Mouse (Mus musculus) T-cell, adult 2 months (primary cell): ENCODE data around the gene 2900026A02Rik.

Experiments
- DNase-seq: peaks from one replicate; pipeline ENCODE4 v3.0.0; 2022; ENCODE audit warnings: low spot score

The 2900026A02Rik gene

DNA sequence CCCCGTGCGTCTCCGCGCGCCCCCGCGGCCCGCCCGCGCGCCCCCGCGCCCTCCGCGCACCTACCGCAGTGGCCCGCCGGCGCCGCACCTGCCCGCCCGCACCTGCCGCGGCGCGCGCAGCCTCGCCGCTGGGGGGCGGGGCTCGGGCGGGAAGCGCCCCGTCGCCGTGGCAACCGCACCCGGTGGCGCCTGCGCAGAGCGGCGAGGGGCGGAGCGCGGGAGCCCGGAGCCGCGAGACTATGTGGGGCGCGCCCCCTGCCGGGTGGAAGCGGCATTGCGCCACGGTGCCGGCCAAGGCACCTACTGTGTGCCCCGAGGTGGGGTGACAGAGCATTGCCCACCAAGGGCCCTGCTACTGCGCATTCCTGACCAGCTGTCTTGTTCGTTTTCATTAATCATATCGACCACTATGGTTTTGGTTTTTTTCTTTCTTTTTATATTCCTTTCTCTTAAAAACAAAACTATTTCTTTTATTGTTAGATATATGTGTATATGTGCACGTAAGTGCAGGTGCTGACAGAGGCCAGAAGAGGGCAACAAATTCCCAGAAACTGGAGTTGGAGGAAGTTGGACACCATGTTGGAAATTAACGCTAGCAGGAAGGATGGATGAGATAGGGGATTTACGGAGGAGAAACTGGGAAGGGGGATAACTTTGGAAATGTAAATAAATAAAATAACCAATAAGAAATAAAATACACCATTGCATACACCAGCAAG is at the start of gene 2900026A02Rik:
Gene 2900026A02Rik, minus strand, starts transcription at position 90 of the 719 bp plus-strand sequence.
- DNase-seq = no peak

GRCm38 (mm10) chr5:113270043-113270442 is 49.0 kb upstream of the 2900026A02Rik start:
- no peak for DNase-seq

DNA sequence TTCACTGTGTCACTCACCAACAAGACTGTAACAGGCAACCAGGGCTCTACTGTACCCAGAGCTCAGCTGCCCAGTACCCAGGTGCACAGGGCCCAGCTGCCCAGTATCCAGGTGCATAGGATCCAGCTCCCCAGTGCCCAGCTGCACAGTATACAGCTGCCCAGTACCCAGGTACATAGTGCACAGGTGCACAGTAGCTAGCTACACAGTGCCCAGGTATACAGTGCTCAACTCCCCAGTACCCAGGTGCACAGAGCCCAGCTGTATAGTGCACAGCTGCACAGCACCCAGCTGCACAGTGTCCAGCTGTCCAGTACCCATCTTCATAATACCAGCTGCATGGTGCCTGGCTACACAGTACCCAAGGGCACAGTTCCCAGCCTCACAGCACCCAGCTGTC is 47.2 kb upstream of the 2900026A02Rik start:
- DNase-seq = no peak

DNA sequence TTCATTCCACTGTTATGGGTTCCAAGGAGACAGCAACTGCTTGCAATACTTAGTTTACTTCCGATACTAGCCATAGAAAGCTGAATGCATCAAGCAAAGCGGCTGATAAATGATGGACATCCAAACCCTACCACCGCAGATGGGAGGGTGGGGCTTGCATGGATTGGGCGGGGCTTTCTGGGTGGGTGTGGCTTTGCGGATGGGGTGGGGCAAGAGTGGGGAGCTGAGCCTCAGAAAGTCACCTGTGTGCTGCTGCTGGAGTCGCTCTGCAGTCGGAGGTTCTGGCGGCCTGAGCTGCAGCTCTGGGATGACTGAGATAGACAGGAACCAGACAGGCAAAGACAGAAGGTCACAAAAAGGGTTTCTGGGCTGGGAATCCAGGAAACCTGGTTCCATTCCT is 44.6 kb upstream of the 2900026A02Rik start:
- DNase-seq = no peak

- no peak for DNase-seq
Observed at GRCm38 (mm10) chr5:113250806-113251205, 29.8 kb upstream of the 2900026A02Rik start.

DNA sequence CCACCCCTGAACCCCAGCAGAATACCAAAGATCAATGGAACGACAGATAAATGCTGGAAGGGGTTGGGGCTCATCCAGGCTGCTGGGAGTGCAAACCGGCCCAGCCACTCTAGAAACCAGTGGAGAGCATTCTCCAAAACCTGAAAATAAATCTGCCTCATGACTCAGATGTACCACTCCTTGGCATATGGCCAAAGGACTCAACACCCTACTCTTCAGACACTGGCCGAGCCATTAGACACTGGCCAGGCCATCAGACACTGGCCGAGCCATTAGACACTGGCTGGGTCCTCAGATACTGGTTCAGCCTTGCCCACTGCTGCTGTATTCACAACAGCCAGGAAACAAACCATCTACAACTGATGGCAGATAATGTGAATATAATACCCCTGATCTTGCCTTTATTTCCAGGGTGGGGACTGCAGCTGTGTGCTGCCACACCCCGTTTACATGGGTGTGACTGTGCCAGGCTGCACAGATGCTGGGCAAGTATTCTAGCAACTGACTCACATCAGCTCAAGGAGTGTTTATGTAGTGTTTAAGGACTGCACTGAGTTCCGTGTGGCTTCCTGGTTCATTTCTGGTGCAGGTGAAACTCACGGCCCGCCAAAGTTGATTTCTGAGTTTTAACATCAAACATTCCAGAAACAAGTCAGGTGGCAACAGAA is 28.4 kb upstream of the 2900026A02Rik start:
- no peak for DNase-seq

GRCm38 (mm10) chr5:113230196-113230595 is 9.2 kb upstream of the 2900026A02Rik start:
- no peak for DNase-seq

GRCm38 (mm10) chr5:113226632-113227102 is 5.6 kb upstream of the 2900026A02Rik start, which contains the start of gene Tmem211:
Gene Tmem211 (plus strand): TSS chr5:113226909.
- DNase-seq = no peak

DNA sequence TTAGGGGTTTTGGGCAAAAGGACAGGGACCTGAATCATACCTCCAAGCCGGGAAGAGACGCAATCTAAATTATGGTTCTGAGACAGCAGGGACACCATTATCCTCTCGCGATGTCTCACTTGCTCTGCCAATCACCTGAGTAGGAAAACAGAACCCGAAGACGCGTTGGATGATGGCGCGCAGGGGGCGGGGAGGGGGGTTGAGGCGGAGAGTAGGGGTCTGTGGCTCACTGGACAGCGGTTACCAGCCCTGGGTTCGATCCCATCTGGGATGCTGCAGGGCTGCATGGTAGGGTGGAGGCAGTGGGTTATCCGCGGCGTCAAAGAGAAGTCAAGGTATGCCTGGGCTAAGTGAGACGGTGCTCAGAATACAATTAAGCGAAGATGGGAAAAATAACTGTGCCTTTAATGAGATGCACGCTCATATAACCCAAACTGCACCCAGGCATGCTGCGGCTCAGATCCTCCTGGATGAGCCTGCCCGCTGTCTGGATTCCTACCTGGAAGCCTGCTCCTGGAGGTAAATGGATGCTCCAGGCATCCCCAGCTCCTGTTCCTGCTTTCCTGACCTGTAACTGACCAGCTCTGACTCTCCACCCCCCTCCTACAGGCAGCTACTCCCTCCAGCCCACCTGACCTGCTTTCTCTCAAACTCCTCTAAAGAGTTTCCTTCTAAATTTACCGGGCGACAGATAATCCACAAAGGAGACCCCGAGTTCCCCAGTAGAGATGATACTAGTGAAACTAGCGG is 4.8 kb upstream of the 2900026A02Rik start:
- no peak for DNase-seq

DNA sequence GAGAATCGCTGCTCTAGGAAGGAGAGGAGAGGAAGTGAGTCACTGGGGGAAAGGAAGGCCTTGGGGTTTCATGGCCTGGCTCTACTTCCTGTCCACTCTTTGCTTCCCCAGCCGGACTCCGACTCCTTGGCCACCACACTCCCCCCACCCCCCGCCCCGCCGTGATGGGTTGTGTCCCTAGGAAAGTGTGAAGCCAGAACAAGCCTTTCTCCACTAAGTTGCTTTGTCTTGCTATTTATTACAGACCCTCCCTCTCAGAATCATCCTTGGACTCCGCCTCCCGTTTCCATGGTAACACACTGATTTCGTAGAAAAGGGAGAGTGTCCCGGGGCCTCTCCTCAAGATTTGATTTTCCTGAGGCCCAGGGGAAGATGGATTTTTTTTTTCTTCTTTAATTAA is 4.2 kb upstream of the 2900026A02Rik start:
- no peak for DNase-seq

DNA sequence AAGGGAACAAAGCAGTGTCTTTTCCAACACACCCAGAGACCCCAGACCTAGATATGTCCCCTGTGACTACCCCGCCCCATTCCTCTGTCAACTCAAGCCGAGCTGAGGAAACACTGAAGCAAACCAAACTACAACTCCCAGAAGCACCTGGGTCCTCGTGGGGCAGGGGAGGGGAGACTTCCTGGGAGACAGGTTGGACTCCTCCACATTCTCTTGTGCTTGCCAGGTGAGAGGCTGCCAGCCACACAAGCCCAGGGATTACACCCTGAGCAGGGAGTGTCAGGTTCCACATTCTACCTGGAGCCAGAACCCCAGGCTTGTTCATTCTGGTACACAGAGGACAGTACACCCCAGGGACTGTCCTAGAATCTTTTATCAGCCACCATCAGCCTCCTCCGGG is 2.9 kb upstream of the 2900026A02Rik start:
- DNase-seq = no peak

GRCm38 (mm10) chr5:113220383-113221146 is 471 bp downstream of the 2900026A02Rik start:
- no peak for DNase-seq

GRCm38 (mm10) chr5:113219876-113220275 is 1.2 kb downstream of the 2900026A02Rik start:
- DNase-seq = no peak

- no peak for DNase-seq
Observed at GRCm38 (mm10) chr5:113219450-113219849, 1.6 kb downstream of the 2900026A02Rik start.

GRCm38 (mm10) chr5:113218617-113219235 is 2.3 kb downstream of the 2900026A02Rik start:
- DNase-seq = no peak

DNA sequence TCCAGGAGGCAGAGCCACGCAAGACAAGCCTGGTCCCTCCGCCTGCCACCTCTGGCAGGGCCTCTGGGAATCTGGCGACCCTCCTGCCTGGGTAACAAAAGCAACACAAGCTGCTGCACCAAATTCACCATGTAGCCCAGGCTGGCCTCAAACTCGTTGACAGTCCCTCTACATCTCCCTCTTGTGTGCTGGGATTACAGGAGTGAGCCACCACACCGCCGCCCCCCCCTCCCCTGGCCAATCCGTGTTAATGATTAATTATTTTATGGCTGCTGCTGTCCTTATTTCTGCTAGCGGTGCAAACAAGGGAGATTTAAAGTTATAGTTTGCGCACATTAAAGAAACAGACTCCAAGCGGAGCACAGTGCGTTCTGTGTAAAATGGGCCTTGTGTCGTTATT is 4.0 kb downstream of the 2900026A02Rik start:
- DNase-seq = no peak

DNA sequence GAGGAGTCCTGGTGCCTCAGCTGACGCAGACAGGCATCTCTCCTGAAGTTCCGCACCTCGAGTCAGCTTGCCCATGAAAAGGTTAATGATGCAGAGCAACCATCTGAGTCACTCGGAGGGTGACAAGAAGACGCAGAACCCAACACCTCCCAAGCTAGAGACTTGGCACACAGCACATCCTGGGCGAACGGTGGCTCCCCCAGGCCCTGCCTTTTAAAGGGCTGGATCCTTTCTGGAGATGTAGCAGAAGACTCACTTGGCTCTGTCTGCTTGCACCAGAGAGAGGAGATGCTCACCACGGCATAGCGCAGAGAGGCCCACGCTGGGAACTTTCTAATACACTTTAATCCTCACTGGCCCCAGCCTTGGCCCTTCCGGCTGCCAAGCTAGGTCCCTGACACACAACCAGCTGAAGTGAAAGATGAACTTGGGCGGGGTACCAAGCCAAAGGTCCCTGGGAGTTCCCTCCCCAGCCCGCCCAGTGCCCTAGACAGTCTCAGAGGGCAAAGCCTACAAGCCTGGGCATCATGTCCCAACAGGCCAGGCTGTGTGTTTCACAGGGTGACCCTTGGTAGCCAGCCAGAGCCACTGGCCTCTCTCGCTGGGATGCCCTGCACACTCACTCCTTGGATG is 4.6 kb downstream of the 2900026A02Rik start:
- DNase-seq = no peak

GRCm38 (mm10) chr5:113215610-113216011 is 5.4 kb downstream of the 2900026A02Rik start:
- no peak for DNase-seq

DNA sequence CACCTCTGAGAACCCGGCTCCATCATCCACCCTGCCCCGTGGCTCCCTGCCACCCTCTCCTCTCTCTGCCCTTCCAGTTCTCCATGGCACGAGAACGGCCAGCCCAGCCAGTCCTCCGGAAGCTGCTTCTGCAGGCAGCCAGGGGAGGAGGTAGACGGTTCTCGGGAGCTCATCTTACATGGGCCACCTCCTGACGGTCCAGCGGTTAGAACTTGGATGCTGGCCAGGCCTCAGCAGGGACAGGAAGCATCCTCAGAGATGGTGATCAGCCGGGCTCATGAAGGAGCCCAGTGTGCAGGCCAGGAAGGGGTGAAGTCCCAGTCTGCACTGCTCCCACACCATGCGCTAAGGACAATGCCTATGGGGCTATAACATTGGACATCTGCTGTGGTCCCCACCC is 6.6 kb downstream of the 2900026A02Rik start:
- DNase-seq = no peak

DNA sequence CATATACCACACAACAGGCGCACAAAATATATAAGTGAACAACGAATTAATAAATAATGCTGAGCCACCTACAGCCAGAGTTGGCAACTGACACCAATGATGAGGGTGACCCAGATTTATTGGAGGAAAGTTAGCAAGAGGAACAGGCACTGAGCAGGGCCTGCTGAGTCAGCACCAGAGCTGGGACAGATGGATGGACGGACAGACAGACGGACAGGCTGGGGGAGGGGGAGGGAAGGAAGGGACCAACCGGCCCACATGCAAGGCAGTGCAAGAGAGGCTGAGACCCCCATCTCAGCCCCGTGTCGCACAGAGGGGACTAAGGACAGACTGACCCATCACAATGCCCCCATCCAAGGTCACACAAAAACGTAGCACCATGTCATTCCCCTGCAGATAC is 7.0 kb downstream of the 2900026A02Rik start:
- DNase-seq = no peak
